Mouse (Mus musculus) limb, embryonic 11.5 days (tissue): ENCODE results near the gene Tmem178b. TPM values are rescaled to one million over a fixed set of nuclear protein-coding genes. Genes with fewer than 3 reads are reported as not detected.

Experiments used
- ATAC-seq: fragments of 200-750 bp; cut with Nextera tagmentation; 2 replicates; pipeline ENCODE4 v1.8.0; 2017; ENCODE audit warnings: low read depth; ENCODE audit not compliant: insufficient number of reproducible peaks, low FRiP score, low TSS enrichment
- DNase-seq: peaks from one replicate; pipeline ENCODE4 v3.0.0-alpha.2; 2015; ENCODE audit warnings: low spot score
- H3K27ac ChIP-seq: fragments of 300-500 bp; sonication (generic); replicated peaks from 2 replicates; pipeline ENCODE4 v1.5.1; 2014; ENCODE audit warnings: low read depth, mild to moderate bottlenecking, low read length
- H3K27me3 ChIP-seq: fragments of 300-500 bp; sonication (generic); 2 replicates; pipeline ENCODE4 v1.6.1; 2014; ENCODE audit warnings: mild to moderate bottlenecking, low read length, mixed read lengths; ENCODE audit not compliant: control insufficient read depth, insufficient read depth
- H3K36me3 ChIP-seq: fragments of 300-500 bp; sonication (generic); 2 replicates; pipeline ENCODE4 v1.6.1; 2014; ENCODE audit warnings: mild to moderate bottlenecking, low read length, moderate library complexity, mixed read lengths; ENCODE audit not compliant: control insufficient read depth, insufficient read depth
- H3K4me1 ChIP-seq: fragments of 300-500 bp; sonication (generic); 2 replicates; pipeline ENCODE4 v1.6.1; 2014; ENCODE audit warnings: low read length, mixed read lengths; ENCODE audit not compliant: control insufficient read depth, insufficient read depth
- H3K4me2 ChIP-seq: fragments of 300-500 bp; sonication (generic); 2 replicates; pipeline ENCODE4 v1.6.1; 2014; ENCODE audit warnings: low read depth, mild to moderate bottlenecking, moderate library complexity; ENCODE audit not compliant: severe bottlenecking
- H3K4me3 ChIP-seq: fragments of 300-500 bp; sonication (generic); 2 replicates; pipeline ENCODE4 v1.5.1; 2014; ENCODE audit warnings: low read depth, low read length
- H3K9ac ChIP-seq: fragments of 300-500 bp; sonication (generic); 2 replicates; pipeline ENCODE4 v1.6.1; 2014; ENCODE audit warnings: mild to moderate bottlenecking, low read length
- H3K9me3 ChIP-seq: fragments of 300-500 bp; sonication (generic); 2 replicates; pipeline ENCODE4 v1.6.1; 2016; ENCODE audit warnings: low read length; ENCODE audit not compliant: control insufficient read depth
- WGBS: fragments of 180-500 bp; shearing (Covaris S2); extraction: QIAGEN DNeasy Blood & Tissue Kit; methylation state at CpG from one replicate; pipeline ENCODE4 v1.1.7; 2014; 5-methylcytosine and 5-hydroxymethylcytosine counted together
- polyA plus RNA-seq: library from polyadenylated mRNA; unstranded; fragments of >200 nt; fragmentation: Nextera tagmentation; extraction: Ambion mirVana; gene quantifications from 2 replicates; pipeline ENCODE4 v1.2.1, GENCODE M21; 2014

Gene Tmem178b
- polyA plus RNA-seq, 1 experiment from 2014 or later, result 0.27 TPM

GRCm38 (mm10) chr6:40303379-40303778 lies 430.3 kb downstream of the Tmem178b start:
- peak; percentile 42 for DNase-seq
- no peak overlapping the region for H3K27ac ChIP-seq
- no peak for ATAC-seq
- H3K4me1 ChIP-seq, result no peaks in the 10 kb centered on the region
- no peaks in the 10 kb centered on the region for H3K36me3 ChIP-seq
- WGBS, result 19% methylated on average over 6 of the region's 6 CpGs
- no peak overlapping the region for H3K4me2 ChIP-seq
- no peak overlapping the region for H3K4me3 ChIP-seq
- no peaks in the 10 kb centered on the region for H3K27me3 ChIP-seq
- no peak overlapping the region for H3K9ac ChIP-seq
- H3K9me3 ChIP-seq, result no peaks in the 10 kb centered on the region

Other genes with a start within 250 kb of the Tmem178b start
- gene Braf, start 147.8 kb upstream of the Tmem178b start, polyA plus RNA-seq, result 17.2 and 19.5 TPM in 2 replicates
- gene Mrps33, start 62.3 kb upstream of the Tmem178b start, polyA plus RNA-seq, result 202 and 208 TPM in 2 replicates